Mouse (Mus musculus) forebrain, embryonic 11.5 days (tissue): ENCODE results near the gene Map3k9. TPM values are rescaled to one million over a fixed set of nuclear protein-coding genes. Genes with fewer than 3 reads are reported as not detected.

ENCODE experiments used
- polyA plus RNA-seq: library from polyadenylated mRNA; unstranded; fragments of >200 nt; fragmentation: Nextera tagmentation; extraction: Ambion mirVana; gene quantifications from 2 replicates; pipeline ENCODE4 v1.2.1, GENCODE M21; 2014

Gene Map3k9
- polyA plus RNA-seq, 1 experiment from 2014 or later, result 3.0 TPM

Other genes with a start within 250 kb of the Map3k9 start
- 25.1 and 28.0 TPM in 2 replicates for gene Gm20498, start 248.3 kb downstream of the Map3k9 start, polyA plus RNA-seq
- gene Synj2bp, start 248.3 kb downstream of the Map3k9 start, polyA plus RNA-seq, result 30.9 and 34.9 TPM in 2 replicates
- 0.17 and 0.81 TPM in 2 replicates for gene Adam21, start 212.7 kb downstream of the Map3k9 start, polyA plus RNA-seq
- 72.3 and 81.1 TPM in 2 replicates for gene Med6, start 186.2 kb downstream of the Map3k9 start, polyA plus RNA-seq
- 2.9 and 3.1 TPM in 2 replicates for gene Ttc9, start 149.9 kb downstream of the Map3k9 start, polyA plus RNA-seq
- 14.6 and 14.8 TPM in 2 replicates for gene Pcnx, start 78.8 kb upstream of the Map3k9 start, polyA plus RNA-seq